Mouse (Mus musculus) kidney, embryonic 14.5 days (tissue): ENCODE results near the gene St6galnac3. TPM values are rescaled to one million over a fixed set of nuclear protein-coding genes. Genes with fewer than 3 reads are reported as not detected.

Experiments
- ATAC-seq: fragments of 200-750 bp; cut with Nextera tagmentation; 2 replicates; pipeline ENCODE4 v1.8.0; 2017; ENCODE audit warnings: moderate number of reproducible peaks, mild to moderate bottlenecking, moderate TSS enrichment, moderate library complexity; ENCODE audit not compliant: low FRiP score, low TSS enrichment
- H3K27ac ChIP-seq: fragments of 300-500 bp; sonication (generic); 2 replicates; pipeline ENCODE4 v1.5.1; 2014; ENCODE audit warnings: low read depth, mild to moderate bottlenecking, low read length, moderate library complexity, mixed read lengths
- H3K27me3 ChIP-seq: fragments of 300-500 bp; sonication (generic); 2 replicates; pipeline ENCODE4 v1.6.1; 2014; ENCODE audit warnings: mild to moderate bottlenecking, low read length; ENCODE audit not compliant: control insufficient read depth, insufficient read depth
- H3K36me3 ChIP-seq: fragments of 300-500 bp; sonication (generic); 2 replicates; pipeline ENCODE4 v1.6.1; 2014; ENCODE audit warnings: low read length, mixed read lengths; ENCODE audit not compliant: control insufficient read depth, insufficient read depth
- H3K4me1 ChIP-seq: fragments of 300-500 bp; sonication (generic); 2 replicates; pipeline ENCODE4 v1.6.1; 2014; ENCODE audit warnings: low read length, mixed read lengths; ENCODE audit not compliant: control insufficient read depth, insufficient read depth
- H3K4me2 ChIP-seq: fragments of 300-500 bp; sonication (generic); replicated peaks from 2 replicates; pipeline ENCODE4 v1.6.1; 2014; ENCODE audit warnings: low read depth, mild to moderate bottlenecking, low read length
- H3K4me3 ChIP-seq: fragments of 300-500 bp; sonication (generic); 2 replicates; pipeline ENCODE4 v1.5.1; 2014; ENCODE audit warnings: mild to moderate bottlenecking, low read length
- H3K9ac ChIP-seq: fragments of 300-500 bp; sonication (generic); 2 replicates; pipeline ENCODE4 v1.6.1; 2014; ENCODE audit warnings: low read depth, mild to moderate bottlenecking, low read length, moderate library complexity
- H3K9me3 ChIP-seq: fragments of 300-500 bp; sonication (generic); 2 replicates; pipeline ENCODE4 v1.6.1; 2016; ENCODE audit warnings: low read length; ENCODE audit not compliant: control insufficient read depth
- WGBS: fragments of 180-500 bp; shearing (Covaris S2); extraction: QIAGEN DNeasy Blood & Tissue Kit; methylation state at CpG from one replicate; pipeline ENCODE4 v1.1.7; 2014; 5-methylcytosine and 5-hydroxymethylcytosine counted together
- polyA plus RNA-seq: library from polyadenylated mRNA; unstranded; fragments of >200 nt; fragmentation: Nextera tagmentation; extraction: Ambion mirVana; gene quantifications from 2 replicates; pipeline ENCODE4 v1.2.1, GENCODE M21; 2014

The St6galnac3 gene
- polyA plus RNA-seq, 1 experiment from 2014 or later, result 63.8 TPM

GRCm38 (mm10) chr3:153276101-153276829 lies 448.7 kb downstream of the St6galnac3 start:
- H3K9me3 ChIP-seq, result peaks cover 13% of the 10 kb centered on the region; the same call in 1 of the 2 replicates
- H3K36me3 ChIP-seq, result no peaks in the 10 kb centered on the region
- H3K9ac ChIP-seq, result no peak overlapping the region
- no peak overlapping the region for H3K4me2 ChIP-seq
- no peak overlapping the region for H3K4me3 ChIP-seq
- no peak overlapping the region for H3K27ac ChIP-seq
- ATAC-seq, result no peak
- H3K27me3 ChIP-seq, result no peaks in the 10 kb centered on the region
- WGBS, result 51% methylated on average over 8 of the region's 8 CpGs
- H3K4me1 ChIP-seq, result peaks cover 14% of the 10 kb centered on the region; the same call in 1 of the 2 replicates

GRCm38 (mm10) chr3:153272241-153272640 lies 452.7 kb downstream of the St6galnac3 start:
- Histone ChIP-seq H3K9ac (no peak overlapping the region), H3K27me3 (no peaks in the 10 kb centered on the region), H3K27ac (no peak overlapping the region), H3K4me3 (no peak overlapping the region), H3K36me3 (no peaks in the 10 kb centered on the region), H3K4me1 (peaks cover 10% of the 10 kb centered on the region; the same call in 1 of the 2 replicates), H3K4me2 (no peak overlapping the region), H3K9me3 (peaks cover 13% of the 10 kb centered on the region; the same call in 1 of the 2 replicates)
- WGBS, result 61% methylated on average over 1 of the region's 1 CpGs
- ATAC-seq, result no peak

GRCm38 (mm10) chr3:153267397-153267796 lies 457.6 kb downstream of the St6galnac3 start:
- Histone ChIP-seq H3K9ac (no peak overlapping the region), H3K4me3 (no peak overlapping the region), H3K36me3 (no peaks in the 10 kb centered on the region), H3K27ac (no peak overlapping the region), H3K9me3 (no peaks in the 10 kb centered on the region), H3K4me1 (no peaks in the 10 kb centered on the region), H3K4me2 (no peak overlapping the region), H3K27me3 (no peaks in the 10 kb centered on the region)
- 56% methylated on average over 8 of the region's 8 CpGs for WGBS
- no peak for ATAC-seq

DNA sequence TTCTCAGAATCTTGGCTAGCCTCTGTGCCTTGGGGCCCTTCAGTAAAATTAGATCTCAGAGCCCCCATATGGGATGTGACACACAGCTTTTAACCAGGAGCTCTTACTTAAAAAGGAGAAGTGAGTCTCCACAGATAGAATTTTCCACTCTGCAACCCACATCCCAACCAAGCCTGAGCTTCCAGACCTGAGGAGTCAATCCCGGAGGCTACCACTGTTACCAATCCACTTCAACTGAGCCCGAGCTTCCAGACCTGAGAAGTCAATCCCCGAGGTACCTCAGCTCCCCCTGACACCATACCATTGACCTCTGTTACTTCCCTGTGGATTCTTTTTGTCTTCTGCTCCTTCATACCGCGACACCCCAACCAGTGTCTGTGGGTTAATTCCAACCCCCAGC lies 463.0 kb downstream of the St6galnac3 start:
- Histone ChIP-seq H3K4me2 (no peak overlapping the region), H3K4me3 (no peak overlapping the region), H3K9me3 (no peaks in the 10 kb centered on the region), H3K36me3 (no peaks in the 10 kb centered on the region), H3K4me1 (no peaks in the 10 kb centered on the region), H3K27me3 (no peaks in the 10 kb centered on the region), H3K27ac (no peak overlapping the region), H3K9ac (no peak overlapping the region)
- no peak for ATAC-seq
- 84% methylated on average over 5 of the region's 5 CpGs for WGBS

DNA sequence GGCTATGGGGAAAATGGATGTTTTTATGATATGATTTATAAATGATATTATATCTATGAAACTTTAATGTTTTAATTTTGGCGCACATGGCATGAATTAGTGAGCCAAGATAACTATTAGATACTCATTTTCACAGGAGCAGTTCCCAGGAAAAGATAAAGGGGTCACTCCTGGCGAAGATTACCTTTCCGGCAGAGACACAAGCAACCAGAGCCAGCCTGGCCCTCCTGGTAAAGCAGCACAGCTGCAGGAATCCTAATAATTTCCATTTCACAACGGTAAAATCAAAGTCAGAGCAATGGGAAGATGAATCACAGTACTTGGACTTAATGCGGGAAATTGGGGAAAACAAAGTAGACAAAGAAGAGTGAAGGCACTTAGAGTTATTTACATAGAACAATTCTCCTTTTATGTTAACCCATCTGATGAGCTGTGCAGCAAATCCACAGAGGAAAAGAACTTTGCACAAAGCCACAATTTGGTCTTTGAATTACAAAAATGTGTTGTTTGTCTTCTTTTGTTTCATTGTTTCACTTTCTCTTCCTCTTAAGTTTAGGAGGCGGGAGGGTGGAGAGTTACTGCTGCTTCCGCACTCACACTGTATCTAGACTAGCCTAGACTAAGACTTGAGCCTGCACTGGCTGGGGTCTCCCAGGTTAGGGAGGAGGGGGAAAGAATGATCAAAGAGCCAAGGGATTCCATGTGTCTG lies 464.6 kb downstream of the St6galnac3 start:
- H3K9me3 ChIP-seq, result no peaks in the 10 kb centered on the region
- WGBS, result 75% methylated on average over 7 of the region's 7 CpGs
- no peak overlapping the region for H3K4me2 ChIP-seq
- H3K27ac ChIP-seq, result no peak overlapping the region
- H3K4me3 ChIP-seq, result no peak overlapping the region
- no peaks in the 10 kb centered on the region for H3K4me1 ChIP-seq
- no peaks in the 10 kb centered on the region for H3K36me3 ChIP-seq
- no peak for ATAC-seq
- no peak overlapping the region for H3K9ac ChIP-seq
- H3K27me3 ChIP-seq, result no peaks in the 10 kb centered on the region

GRCm38 (mm10) chr3:153255910-153256309 lies 469.1 kb downstream of the St6galnac3 start:
- Histone ChIP-seq H3K4me1 (no peaks in the 10 kb centered on the region), H3K9me3 (no peaks in the 10 kb centered on the region), H3K27ac (no peak overlapping the region), H3K9ac (no peak overlapping the region), H3K4me2 (no peak overlapping the region), H3K36me3 (no peaks in the 10 kb centered on the region), H3K27me3 (no peaks in the 10 kb centered on the region), H3K4me3 (no peak overlapping the region)
- ATAC-seq, result no peak
- WGBS, result 89% methylated on average over 8 of the region's 8 CpGs

GRCm38 (mm10) chr3:153251653-153252052 lies 473.3 kb downstream of the St6galnac3 start:
- Histone ChIP-seq H3K27ac (no peak overlapping the region), H3K4me1 (no peaks in the 10 kb centered on the region), H3K9ac (no peak overlapping the region), H3K9me3 (no peaks in the 10 kb centered on the region), H3K27me3 (no peaks in the 10 kb centered on the region), H3K4me2 (no peak overlapping the region), H3K36me3 (no peaks in the 10 kb centered on the region), H3K4me3 (no peak overlapping the region)
- ATAC-seq, result no peak
- WGBS, result 87% methylated on average over 3 of the region's 3 CpGs

DNA sequence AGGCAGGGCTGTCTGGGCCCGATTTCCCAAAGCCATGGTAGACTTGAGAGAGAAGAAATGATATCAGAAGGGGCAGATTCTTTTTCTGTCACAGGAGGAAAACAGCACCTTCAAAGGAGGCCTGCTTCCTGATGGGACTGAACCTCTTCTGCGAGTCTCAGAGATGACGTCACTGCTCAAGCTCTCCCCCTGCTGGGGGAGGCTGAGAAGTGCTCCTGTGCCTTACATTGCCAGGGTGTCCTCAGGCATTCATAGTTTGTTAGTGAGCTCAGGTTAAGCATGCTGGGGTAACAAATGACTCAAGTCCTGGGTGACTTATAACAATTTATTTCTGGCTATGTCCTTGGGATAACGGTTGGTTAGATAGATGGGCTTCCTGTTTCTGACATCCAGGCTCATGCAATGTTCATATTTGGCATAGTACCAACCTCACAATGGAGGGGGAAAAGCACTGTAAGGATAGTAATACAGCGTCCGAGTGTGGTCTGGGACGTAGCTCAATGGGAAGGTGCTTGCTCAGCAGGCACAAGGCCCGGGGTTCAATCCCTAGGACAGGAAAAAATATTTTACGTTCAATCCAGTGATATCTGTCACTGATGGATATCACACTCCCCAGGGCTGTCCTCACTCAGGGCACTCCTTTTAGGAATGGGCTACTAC lies 474.2 kb downstream of the St6galnac3 start:
- ATAC-seq, result peak; percentile 66; the same call in 1 of the 2 replicates
- Histone ChIP-seq H3K4me1 (no peaks in the 10 kb centered on the region), H3K4me3 (no peak overlapping the region), H3K27ac (no peak overlapping the region), H3K36me3 (no peaks in the 10 kb centered on the region), H3K9me3 (no peaks in the 10 kb centered on the region), H3K4me2 (no peak overlapping the region), H3K27me3 (no peaks in the 10 kb centered on the region), H3K9ac (no peak overlapping the region)
- 51% methylated on average over 9 of the region's 9 CpGs for WGBS

GRCm38 (mm10) chr3:153248866-153249265 lies 476.1 kb downstream of the St6galnac3 start:
- H3K4me1 ChIP-seq, result no peaks in the 10 kb centered on the region
- H3K36me3 ChIP-seq, result no peaks in the 10 kb centered on the region
- no peak overlapping the region for H3K27ac ChIP-seq
- no peak overlapping the region for H3K4me3 ChIP-seq
- no peak overlapping the region for H3K4me2 ChIP-seq
- H3K9ac ChIP-seq, result no peak overlapping the region
- H3K27me3 ChIP-seq, result no peaks in the 10 kb centered on the region
- ATAC-seq, result no peak
- no peaks in the 10 kb centered on the region for H3K9me3 ChIP-seq
- 72% methylated on average over 2 of the region's 2 CpGs for WGBS
